Mouse (Mus musculus): ENCODE results near the gene Mylip. TPM values are rescaled to one million over a fixed set of nuclear protein-coding genes. Genes with fewer than 3 reads are reported as not detected.

The Mylip gene
- polyA plus RNA-seq, 1 experiment from 2014 or later: 8.0 TPM

Other genes with a start within 250 kb of the Mylip start
- gene Gmpr, start 117.7 kb downstream of the Mylip start, polyA plus RNA-seq (2016; fragmentation: Nextera tagmentation; extraction: Ambion mirVana): 38.3 and 44.1 TPM in 2 replicates

Data from hindbrain, embryonic 10.5 days (tissue).